Mouse (Mus musculus) heart, postnatal 4 days (tissue): ENCODE data around the gene Ppp3ca. TPM values are rescaled to one million over a fixed set of nuclear protein-coding genes. Genes with fewer than 3 reads are reported as not detected.
A peak's percentile ranks its signal among the peaks of the same experiment; 100 is the strongest.

Experiments used
- DNase-seq: peaks from one replicate; pipeline ENCODE4 v3.0.0; 2021
- total RNA-seq, 2 experiments: library from RNA; stranded (reverse); gene quantifications; 2 replicates each; pipeline ENCODE4 v1.2.3; 2021

Gene Ppp3ca
- 10 to 100 TPM; 56.4 to 62.2 TPM for total RNA-seq

GRCm38 (mm10) chr3:136670110-136670359, at the start of gene Ppp3ca:
Gene Ppp3ca, plus strand, starts transcription at chr3:136670124.
- DNase-seq = no peak

GRCm38 (mm10) chr3:136640544-136641230, 29.2 kb upstream of the Ppp3ca start:
- no peak for DNase-seq

DNA sequence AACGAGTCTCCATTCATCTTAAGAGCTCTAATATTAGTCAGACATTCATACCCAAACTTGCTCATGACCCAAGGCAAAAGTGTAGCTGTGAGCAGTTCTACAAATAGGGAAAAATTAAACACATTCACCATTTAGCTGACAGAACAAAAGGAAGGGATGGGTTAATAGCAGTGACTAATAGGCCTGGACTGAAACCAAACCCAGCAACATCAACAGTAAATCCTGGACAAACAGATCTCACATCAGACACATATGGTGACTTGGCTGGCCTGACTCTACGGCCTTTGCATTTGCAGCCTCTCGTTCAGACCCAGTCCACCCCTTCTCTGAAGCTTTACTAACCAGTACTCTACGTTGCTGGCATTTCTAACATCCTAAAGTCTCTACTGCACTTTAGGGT, 19.0 kb upstream of the Ppp3ca start:
- no peak for DNase-seq

DNA sequence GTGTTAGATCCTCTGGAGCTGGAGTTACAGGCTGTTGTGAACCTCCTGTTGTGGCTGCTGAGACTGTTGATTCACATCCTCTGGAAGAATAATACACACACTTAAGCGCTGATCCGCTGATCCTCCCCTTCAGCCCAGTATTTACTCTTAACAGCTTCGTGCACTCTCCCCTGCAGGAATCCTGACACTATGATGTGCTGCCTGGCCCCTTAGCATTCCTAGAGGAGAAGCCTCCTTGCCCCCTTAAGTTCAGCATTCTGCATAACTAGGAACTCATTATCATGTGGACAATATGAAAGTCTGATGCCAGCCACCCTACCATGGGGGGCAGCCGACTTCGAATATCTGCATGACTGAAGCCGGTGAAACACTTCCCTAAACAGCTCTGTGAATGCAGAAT, 18.4 kb upstream of the Ppp3ca start:
- DNase-seq = no peak

DNA sequence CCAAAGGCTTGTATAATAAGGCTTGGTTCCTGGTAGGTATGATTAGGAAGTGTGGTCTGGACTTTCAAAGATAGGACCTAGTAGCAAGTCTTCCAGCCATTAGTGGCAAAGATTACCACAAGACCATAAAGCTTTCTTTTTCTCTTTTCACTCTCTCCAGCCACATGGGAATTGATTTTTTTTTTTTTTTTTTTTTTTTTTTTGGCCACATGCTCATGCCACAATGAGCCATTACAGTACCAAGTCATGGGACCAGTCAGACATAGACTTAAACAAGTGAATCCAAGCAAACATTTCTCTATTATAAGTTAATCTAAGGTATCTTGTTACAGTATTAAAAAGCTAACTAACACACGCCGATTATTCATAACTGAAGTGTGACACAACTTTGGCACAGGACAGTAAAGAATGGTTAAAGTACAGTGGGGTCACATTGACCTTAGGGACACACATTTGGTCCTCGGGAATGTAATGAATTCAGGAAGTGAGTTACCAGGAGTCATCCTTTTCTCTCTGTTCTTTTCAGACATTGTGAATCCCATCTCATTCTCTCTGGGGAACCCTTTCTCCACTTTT, 13.4 kb upstream of the Ppp3ca start:
- no peak for DNase-seq

- no peak for DNase-seq
Observed at GRCm38 (mm10) chr3:136658681-136659080, 11.2 kb upstream of the Ppp3ca start.

DNA sequence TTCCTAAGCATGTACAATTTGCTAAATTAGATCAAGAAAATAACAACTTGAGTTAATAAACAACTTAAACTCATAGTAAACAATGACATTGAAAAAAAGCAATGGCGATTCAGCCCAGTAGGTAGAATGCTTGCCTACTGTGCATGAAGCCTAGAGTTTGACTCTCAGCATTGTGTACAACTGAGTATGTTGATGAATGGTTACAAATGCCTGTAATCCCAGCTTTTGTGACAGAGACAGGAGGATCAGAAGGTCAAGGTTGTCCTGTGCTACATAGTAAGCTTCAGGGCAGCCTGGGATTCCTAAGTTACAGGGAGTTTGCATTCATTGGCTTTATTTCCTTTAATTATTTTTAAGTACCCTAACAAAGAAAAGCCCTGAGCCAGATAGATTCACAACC, 4.8 kb upstream of the Ppp3ca start:
- no peak for DNase-seq

DNA sequence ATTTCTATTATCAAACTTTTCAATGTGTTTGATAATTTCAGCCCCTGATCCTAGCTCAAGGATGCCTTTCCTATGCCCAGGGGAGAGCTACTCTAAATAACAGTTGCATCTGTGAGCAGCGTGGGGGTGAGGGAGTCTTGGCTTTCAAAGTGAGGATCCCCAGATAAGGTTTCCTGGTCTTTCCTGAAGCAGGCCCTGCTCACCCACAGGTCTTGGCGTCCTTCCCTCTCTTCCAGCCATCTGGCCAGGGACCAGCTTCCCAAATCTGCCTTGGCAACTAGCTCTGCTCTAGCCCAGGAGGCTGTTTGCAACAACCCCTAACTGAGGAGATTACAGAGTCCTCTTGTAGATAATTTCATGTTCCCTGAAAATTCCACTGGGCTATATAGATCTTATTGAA, 1.9 kb upstream of the Ppp3ca start:
- DNase-seq = peak; percentile 88

- DNase-seq = peak; percentile 100
Observed at GRCm38 (mm10) chr3:136669231-136670109, 454 bp upstream of the Ppp3ca start.

DNA sequence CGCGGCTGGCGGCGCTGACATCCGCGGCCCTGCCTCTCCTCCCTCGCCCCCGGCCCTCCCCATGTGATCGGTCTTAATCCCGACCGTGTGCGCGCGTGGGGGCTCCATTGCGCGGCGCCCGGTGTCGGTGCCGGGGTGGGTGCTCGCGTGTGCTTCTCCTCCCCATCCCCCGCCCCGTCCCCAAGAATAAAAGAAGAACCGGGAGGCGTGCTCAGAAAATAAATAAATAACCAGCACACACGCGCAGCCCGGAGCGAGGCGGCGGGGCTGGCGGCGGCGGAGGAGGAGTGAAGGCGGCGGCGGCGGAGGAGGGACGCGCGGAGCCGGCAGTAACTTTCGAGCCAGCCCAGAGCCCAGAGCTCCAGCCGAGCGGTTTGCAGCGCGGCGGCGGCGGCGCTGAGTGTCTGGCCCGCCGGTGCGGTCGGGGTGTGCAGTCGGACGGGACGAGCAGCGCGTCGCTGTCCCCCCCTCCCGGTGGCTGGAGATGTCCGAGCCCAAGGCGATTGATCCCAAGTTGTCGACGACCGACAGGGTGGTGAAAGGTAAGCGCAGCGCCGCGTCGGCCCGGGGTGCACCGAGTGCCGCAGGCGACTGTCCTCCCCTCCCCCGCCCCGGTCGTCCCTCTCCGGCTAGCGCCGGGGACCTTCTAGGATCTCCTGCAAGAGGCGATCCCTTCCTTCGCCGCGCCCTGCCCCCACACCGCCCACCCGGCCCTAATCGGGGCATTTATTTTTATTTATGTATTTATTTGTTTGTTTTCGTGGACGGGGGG, 622 bp downstream of the Ppp3ca start:
- peak; percentile 69 for DNase-seq

- DNase-seq = peak; percentile 87
Observed at GRCm38 (mm10) chr3:136671161-136671939, 1.4 kb downstream of the Ppp3ca start.

- no peak for DNase-seq
Observed at GRCm38 (mm10) chr3:136671940-136672278, 2.0 kb downstream of the Ppp3ca start.

GRCm38 (mm10) chr3:136672870-136673269, 2.9 kb downstream of the Ppp3ca start:
- no peak for DNase-seq

DNA sequence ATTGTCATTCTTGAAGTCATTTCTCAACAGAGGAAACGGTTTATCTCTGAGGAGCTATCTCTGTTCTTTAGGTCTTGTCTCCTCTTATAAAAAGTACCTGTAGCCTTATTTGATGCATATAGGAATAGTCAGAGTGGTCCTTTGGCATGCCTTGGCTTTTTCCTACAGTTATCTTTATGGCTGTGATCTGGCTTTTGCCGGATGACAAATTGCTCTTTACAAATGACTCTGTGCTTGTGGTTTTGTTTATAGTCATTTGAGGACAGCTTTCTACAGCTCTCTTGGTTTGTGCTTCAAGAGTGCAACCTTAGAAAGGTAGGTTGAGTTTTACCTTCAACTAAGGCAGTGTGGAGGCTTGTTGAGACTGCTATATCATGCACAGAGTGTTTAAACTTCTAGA, 3.4 kb downstream of the Ppp3ca start:
- no peak for DNase-seq

DNA sequence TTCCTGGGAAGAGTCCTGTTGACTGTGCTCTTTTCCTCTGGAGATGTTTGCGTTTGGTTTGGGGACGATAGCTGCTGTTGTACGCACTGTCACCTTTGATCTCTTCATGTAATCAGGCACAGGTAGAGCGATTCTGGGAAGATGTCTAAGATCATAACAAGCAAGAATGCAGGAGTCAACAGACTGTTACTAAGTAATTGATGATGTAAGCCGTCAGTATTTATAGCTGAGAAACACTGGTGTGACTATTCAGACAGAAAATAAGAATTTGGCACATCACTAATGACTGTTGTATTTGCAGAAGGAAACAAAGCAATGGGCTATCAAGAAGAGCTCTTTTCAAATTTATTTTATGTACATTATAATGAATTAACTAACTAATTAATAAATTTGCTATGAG, 4.6 kb downstream of the Ppp3ca start:
- DNase-seq = no peak

GRCm38 (mm10) chr3:136676991-136677390, 7.1 kb downstream of the Ppp3ca start:
- DNase-seq = no peak

- DNase-seq = no peak
Observed at GRCm38 (mm10) chr3:136678386-136678785, 8.5 kb downstream of the Ppp3ca start.

- no peak for DNase-seq
Observed at GRCm38 (mm10) chr3:136679903-136680491, 10.1 kb downstream of the Ppp3ca start.

DNA sequence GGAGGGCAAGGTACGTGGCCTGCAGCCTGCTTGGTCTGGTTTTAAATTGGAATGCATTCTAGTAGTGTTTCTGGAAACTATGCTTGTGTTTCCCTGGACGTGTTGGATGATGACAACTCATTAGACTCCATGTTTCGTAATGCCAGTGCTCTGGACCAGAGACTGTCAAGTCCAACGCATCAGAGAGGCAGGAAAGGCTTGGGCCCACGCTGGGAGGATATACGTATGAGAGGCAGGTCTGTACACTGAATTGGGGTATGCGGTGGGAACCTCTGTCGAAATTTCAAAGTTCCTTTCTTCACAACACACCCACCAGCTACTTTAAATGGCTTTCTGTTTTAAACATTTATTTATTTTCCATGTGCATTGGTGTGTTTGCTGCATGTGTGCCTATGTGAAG, 12.3 kb downstream of the Ppp3ca start:
- no peak for DNase-seq

DNA sequence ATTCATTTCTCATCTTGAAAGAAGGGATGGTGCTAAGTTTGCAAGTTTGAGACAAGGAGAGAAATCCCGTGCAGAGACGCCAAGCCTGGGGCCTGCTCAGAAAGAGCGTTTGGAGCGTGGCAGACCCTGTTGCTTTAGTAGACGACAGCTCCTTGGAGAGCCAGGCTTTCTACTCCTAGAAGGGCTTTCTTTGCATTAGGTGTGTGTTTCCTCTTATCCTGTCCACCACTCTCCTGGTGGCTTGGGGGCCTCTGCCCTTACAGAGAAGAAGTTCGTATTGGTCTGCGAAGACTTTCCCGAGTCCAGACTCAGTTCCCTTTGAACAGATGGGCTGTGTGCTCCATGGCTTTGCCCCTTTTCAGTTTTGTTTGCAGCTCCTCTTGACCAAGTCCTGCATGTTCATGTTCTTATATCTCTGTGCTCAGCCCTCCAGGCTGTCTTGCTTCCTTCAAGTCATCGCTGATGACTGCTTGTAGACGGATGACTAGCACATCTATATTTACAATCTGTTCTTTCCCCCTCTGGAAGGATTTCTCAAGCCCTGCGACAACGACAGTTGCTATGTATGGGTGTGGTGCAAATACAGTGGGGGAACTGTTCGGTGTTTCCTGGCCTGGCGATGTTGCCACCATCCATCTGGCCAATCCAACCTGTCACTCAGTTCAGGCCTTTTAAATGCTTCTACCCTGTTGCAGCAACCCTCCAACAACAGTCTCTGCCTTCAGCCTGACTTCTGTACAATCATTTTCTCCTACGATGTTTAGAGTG, 14.5 kb downstream of the Ppp3ca start:
- DNase-seq = no peak

- no peak for DNase-seq
Observed at GRCm38 (mm10) chr3:136686429-136686828, 16.5 kb downstream of the Ppp3ca start.
